Mouse (Mus musculus) cerebellum, adult 2 months (tissue): ENCODE data around the gene Olfr284.

ENCODE experiments used
- CTCF ChIP-seq: fragments of 200-500 bp; IDR thresholded peaks from 2 replicates; pipeline ENCODE4 v1.5.1; 2011; ENCODE audit warnings: low read depth, mild to moderate bottlenecking, control low read depth, low read length, moderate library complexity, borderline replicate concordance; ENCODE audit not compliant: insufficient read depth
- POLR2A ChIP-seq: fragments of 200-500 bp; IDR thresholded peaks from 2 replicates; pipeline ENCODE4 v1.6.1; 2011; ENCODE audit warnings: low read length, control low read depth, borderline replicate concordance; ENCODE audit not compliant: insufficient read depth

DNA sequence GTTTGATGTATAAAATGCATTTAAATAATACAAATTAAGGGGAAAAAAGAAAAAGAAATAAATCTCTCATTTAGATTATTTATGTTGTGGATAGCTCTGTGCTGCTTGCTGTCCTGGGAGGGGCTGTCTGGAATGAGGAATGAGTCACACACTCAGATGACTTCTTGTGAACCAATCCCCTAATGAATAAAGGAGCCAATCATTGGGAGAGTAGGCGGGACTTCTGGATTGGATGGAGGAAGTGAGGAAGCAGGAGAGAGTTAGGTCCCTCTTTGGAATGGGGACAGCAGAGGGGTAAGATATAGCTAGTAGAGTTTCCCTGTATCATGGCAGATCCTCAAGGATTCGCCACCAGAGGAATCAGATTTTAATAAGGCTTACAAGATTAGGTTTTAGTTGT is 46.8 kb upstream of the Olfr284 start:
- TF ChIP-seq CTCF, result no peak
- TF ChIP-seq POLR2A, result no peak
